Mouse (Mus musculus) retina, postnatal 7 days (tissue): ENCODE measurements around the gene Dcpp3.
"Not testable (repeated sequence)": the region's sequence is repeated elsewhere in the genome, so short reads cannot be mapped to it uniquely, and the experiment has no call there.

Source experiments
- DNase-seq: peaks from one replicate; pipeline ENCODE4 v3.0.0-alpha.2; 2012; ENCODE audit warnings: low read depth, low spot score

Dcpp3 gene

DNA sequence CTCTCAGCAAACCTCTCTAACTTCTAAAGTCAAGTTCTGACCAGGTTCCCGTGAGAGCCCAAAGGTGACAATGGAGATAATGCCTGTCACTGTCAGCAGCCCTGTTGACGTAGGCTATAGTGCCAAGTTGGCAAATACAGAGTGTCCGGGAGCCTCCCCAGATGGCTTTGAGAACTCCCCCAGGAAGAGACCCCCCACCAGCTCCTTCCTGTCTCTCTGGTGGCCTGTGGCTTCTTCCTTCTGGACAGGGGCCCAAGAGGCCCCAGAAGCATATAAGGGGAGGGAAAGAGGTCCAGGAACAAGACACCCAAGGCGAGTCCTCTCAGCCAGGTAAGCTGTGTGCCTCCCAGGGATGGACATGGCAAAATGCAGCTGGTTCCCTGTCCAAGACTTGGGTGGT is at the start of gene Dcpp3:
TSS of gene Dcpp3 (plus strand) at position 301 of the 400 bp plus-strand sequence.
- not testable (repeated sequence) for DNase-seq

DNA sequence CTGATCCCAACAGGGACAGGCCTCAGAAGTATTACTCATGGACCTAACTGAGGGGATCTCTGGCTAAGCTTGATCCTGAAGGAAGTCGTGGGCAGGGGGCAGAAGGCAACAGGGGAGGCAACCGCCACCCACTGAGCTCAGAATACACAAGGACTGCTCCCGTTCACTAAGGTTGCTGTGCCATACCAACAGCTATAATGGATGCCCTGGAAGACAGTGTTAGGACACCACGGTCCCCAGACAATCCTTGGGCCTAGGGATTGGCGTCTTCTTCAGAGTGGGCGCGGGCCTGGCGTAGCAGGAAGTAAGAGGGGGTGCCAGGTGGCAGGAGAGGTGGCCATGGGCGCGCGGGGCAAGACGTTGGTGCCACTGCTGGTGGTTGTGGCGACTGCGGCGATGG is 49.5 kb upstream of the Dcpp3 start, which contains the start of gene Prss21:
TSS of gene Prss21 (plus strand) at position 301 of the 400 bp plus-strand sequence.
- no peak for DNase-seq

DNA sequence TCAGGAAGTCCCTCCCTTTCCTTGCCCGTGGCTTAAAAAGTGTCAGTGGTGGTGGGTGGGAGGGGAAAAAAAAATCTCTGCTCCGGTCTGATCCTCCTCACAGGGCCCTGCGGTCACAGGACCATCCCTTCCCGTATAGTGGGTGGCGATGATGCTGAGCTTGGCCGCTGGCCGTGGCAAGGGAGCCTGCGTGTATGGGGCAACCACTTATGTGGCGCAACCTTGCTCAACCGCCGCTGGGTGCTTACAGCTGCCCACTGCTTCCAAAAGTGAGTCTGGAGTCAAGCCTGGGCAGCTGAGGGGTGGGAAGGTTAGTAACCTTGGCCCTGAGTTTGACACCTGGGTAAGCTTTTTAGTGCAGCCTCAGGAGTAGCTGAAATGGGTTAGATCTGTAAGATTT is 48.7 kb upstream of the Dcpp3 start:
- DNase-seq: no peak

GRCm38 (mm10) chr17:23873884-23874856 is 43.1 kb upstream of the Dcpp3 start:
- DNase-seq: peak; percentile 34

DNA sequence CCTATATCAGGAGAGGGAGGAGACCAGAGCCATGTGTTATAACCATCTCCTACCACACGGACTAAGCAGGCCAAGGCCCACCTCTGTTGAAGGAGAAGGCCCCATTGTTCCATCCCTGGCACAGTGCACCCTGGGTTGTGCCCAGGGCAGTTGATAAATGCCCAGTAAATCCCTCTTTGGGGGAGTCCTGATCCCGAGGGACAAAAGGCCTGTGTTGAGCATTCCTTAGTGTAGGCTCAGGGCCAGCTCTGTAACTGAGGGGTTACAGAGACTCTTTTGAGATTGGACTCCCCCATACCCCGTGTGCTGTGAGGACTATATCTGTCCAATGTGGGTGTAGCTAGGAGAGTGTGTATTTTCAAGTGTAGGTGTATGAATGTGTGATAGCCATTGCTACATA is 40.5 kb upstream of the Dcpp3 start:
- no peak for DNase-seq

GRCm38 (mm10) chr17:23877166-23877565 is 40.1 kb upstream of the Dcpp3 start:
- DNase-seq: no peak

DNA sequence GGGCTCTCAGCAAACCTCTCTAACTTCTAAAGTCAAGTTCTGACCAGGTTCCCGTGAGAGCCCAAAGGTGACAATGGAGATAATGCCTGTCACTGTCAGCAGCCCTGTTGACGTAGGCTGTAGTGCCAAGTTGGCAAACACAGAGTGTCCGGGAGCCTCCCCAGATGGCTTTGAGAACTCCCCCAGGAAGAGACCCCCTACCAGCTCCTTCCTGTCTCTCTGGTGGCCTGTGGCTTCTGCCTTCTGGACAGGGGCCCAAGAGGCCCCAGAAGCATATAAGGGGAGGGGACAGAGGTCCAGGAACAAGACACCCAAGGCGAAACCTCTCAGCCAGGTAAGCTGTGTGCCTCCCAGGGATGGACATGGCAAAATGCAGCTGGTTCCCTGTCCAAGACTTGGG is 36.7 kb upstream of the Dcpp3 start, which contains the start of the genes Dcpp1 and Dcpp2:
TSS of gene Dcpp1 (plus strand) at position 301 of the 400 bp plus-strand sequence.
TSS of gene Dcpp2 (plus strand) at position 305 of the 400 bp plus-strand sequence.
- DNase-seq: not testable (repeated sequence)

GRCm38 (mm10) chr17:23924531-23925007 is 7.3 kb downstream of the Dcpp3 start:
- DNase-seq: peak; percentile 70

GRCm38 (mm10) chr17:23925090-23925493 is 7.8 kb downstream of the Dcpp3 start:
- DNase-seq: peak; percentile 53

- no peak for DNase-seq
Observed at GRCm38 (mm10) chr17:23931157-23931556, 13.9 kb downstream of the Dcpp3 start.

DNA sequence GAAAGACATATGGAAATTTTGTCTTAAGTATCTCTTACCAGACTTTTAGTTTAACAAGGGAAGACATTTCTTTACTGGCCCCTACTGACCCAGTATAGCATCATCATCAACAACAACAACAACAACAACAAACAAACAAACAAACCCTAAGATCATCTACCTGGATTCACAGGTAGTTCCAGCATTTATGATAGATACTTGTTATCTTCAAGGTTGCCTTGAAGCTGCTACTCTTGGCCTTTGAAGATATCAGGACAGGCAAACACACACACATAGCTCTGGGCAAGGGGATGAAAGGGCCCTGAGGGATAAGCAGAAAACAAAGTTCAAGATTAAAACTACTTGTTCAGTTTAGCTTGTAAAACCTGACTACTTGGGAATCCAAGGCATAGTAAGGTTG is 24.1 kb downstream of the Dcpp3 start, which contains the start of gene Sbp:
TSS of gene Sbp (plus strand) at position 301 of the 400 bp plus-strand sequence.
- DNase-seq: no peak

DNA sequence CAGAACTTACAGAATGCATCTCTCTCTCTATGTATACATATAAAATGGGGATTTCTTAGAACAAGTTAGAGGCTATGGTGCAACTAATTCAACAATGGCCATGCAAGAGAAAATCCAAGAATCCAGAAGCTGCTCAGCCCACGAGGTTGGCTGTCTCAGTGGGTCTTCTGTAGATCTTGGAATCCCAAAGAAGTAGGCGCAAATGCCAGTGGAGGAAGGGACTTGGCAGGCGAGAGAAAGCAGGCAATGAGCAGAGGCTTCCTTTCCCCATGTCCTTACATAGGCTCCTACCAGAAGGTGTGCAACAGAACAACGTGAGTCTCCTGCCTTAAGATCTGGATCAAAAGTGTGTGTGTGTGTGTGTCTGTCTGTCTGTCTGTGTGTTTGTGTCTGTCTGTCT is 30.2 kb downstream of the Dcpp3 start:
- DNase-seq: not testable (repeated sequence)

DNA sequence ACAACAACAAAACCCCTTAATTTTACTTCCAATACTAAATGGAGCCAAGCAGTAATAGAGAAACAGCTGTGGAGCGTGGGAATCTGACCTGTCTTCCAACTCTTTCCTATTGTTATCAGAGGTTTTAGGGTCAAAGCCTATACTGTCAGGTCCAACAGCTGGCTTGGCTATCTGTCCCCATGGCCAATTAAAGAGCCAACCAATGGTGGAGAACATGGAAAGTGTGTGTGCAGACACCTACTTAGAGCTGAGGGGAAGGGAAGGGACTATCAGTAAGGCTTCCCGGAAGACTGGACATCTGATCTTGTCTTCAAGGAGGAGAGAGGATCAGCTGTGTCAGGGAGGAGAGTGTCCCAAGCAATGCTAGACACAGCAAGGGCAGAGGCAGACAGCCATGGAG is 31.8 kb downstream of the Dcpp3 start:
- DNase-seq: no peak

DNA sequence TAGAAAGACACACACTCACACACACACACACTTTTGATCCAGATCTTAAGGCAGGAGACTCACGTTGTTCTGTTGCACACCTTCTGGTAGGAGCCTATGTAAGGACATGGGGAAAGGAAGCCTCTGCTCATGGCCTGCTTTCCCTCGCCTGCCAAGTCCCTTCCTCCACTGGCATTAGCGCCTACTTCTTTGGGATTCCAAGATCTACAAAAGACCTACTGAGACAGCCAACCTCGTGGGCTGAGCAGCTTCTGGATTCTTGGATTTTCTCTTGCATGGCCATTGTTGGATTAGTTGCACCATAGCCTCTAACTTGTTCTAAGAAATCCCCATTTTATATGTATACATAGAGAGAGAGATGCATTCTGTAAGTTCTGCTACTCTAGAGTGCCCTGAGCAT is 33.6 kb downstream of the Dcpp3 start:
- DNase-seq: not testable (repeated sequence)

DNA sequence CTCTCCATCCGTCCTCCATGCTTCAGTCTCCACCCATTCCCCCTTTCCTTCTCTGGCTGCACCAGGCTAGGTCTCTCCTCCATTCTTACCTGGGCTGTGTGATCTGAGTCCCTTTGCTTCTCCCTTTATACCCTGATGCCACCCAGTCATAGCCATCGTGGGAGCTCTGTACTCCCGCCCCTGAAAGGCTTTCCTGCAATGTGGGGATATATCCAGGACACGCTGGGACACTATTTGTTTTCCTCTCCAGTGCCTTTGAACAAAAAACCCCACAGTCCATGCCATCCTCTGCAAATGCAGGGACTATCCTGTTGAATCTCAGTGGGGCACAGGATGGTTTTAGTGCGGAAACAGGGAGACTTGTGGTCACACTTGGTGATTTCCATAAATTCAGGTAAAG is 37.9 kb downstream of the Dcpp3 start, which contains the start of gene Sbpl:
TSS of gene Sbpl (minus strand) at position 101 of the 400 bp plus-strand sequence.
- DNase-seq: no peak

DNA sequence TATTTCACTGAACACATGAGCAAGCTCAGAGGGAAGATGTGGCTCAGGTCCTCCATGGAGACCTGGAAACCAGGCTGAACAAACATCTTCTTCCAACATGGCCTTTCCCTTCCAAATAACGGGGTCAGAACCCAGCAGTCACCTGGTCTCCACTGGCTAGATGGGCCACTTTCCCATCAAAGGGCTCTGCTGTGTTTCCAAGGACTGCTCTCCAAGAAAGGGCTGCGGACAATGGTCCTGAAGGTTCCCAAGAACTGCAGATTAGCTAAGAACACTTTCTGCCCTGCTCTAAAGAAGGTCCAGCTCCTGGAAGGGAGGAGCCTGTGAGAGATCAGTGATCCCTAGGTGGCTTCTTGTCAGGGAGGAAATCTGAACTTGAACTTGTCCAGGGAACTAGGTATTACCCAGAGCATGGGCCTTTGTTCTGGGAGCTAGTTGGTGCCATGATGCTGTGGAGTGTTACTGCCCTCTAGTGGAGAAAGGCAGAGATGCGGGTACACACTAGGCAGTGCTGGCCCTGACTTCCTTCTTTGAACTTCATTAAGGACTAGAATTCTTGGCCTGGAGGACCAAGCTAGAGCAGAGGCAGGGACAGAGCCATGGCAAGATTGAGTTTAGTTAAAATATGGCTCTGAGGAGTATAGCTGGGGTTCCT is 43.0 kb downstream of the Dcpp3 start:
- DNase-seq: peak; percentile 72

DNA sequence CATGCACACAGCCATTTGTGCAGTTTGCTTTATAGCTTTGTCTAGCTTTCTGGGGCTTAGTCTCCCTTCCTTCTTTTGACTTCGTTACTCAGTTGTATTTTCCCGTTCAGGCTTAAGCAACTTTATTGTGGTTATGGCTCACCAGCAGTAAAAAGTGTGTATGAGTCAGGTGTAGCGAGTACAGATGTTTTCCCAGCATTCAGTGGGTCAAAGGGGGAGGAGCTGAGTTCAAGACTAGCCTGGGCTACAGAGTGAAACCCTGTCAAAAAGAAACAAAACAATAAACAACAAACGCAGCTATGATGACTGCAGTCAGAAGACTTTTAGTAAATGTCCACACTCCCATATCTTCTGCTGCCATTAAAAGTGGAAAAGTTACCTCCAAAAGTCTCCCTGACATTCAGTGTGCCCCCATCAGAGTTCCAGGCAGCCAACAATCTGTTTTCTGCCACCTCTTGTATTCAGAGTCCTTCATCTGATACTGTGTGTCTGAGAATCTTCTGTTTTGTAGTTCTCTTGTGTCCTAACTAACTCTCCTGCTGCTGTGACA is 44.4 kb downstream of the Dcpp3 start:
- no peak for DNase-seq

- no peak for DNase-seq
Observed at GRCm38 (mm10) chr17:23965805-23966425, 48.7 kb downstream of the Dcpp3 start.

DNA sequence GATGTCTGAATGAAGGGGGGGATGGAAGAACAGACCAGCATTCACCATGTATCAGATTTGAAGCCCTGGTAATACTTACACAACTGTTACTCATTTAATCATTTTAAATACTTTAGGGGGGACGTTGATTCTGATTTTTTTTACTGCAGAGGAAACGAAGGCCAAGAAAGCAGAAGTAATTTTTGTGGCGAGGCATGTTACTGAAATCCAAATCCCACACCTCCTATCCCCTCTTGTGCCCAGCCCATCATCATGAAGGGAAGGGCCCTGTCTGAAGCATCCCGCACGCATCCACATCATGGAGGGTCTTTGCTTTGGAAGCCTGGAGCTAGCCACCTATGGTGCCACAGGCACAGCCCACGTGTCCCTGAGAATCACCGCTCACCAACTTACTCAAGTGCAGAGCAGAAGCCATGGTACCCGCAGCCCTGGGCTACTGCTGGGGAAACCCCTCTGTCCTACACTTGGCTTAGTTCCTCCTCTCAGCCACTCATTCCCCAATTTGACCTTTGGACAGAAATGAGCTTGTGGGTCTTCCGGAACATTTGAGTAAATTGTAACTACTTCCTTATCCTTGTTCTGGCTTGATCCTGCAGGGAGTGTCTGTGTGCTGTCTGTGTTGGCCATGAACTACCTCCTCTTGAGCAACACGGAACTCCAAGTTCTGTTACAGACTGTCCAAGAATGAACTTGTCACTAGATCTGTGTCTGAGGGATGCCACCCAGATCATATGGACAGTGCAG is 49.6 kb downstream of the Dcpp3 start:
- DNase-seq: no peak

- DNase-seq: no peak
Observed at GRCm38 (mm10) chr17:23968780-23969179, 51.5 kb downstream of the Dcpp3 start.
